Mouse (Mus musculus): Measurements from ENCODE around the gene Lmcd1.

Gene Lmcd1

DNA sequence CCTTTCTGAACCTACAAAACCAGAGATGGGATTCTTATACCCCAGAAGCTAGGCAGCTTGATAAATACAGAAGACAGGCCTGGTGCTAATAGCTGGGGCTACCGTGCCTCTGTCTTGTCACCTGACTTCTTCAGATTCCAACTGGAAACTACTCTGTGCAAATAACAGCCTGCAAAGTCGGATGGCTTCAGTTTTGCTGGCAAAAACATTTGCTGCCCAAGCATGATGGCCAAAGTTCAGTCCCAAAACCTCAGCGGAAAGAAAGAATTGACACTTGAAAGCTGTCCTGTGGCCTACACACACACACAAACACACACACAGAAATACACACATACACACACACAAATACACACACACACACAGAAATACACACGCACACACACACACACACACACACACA, 65.5 kb downstream of the Lmcd1 start:
- Histone ChIP-seq H3K4me3 (replicated peaks; ENCODE audit: low read length) (no peak overlapping the region), H3K36me3 (ENCODE audit: insufficient read depth, low read length) (no peaks in the 10 kb centered on the region), H3K4me1 (replicated peaks; ENCODE audit: low read depth, low read length) (no peaks in the 10 kb centered on the region), H3K27me3 (ENCODE audit: insufficient read depth, low read length) (no peaks in the 10 kb centered on the region), H3K9me3 (ENCODE audit: low read length) (no peaks in the 10 kb centered on the region)
- TF ChIP-seq NANOG (IDR thresholded peaks at IDR 0.05; ENCODE audit: borderline replicate concordance, low read length) (no peak), POU5F1 (IDR thresholded peaks at IDR 0.05; ENCODE audit: borderline replicate concordance, low read length) (no peak), CTCF (conservative IDR thresholded peaks at IDR 0.05; ENCODE audit: low read length) (no peak)

DNA sequence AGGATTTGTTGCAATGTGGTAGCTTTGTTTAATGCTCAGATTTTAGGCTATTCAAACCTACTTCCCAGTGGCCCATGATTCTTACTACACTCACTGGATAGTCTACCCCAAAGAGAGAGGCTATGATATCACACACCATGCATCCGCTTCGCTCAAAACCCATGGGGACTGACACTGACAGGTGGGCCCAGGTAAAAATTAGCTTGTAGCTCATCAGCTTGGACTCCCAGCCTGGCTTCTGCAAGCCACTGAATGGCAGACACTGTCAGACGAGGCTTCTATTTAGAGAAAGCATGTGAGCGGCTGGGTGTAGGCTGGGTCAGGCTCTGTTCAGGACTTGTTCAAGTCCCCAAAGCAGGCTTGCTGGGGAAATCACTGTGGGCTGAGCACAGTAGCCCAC, 76.9 kb downstream of the Lmcd1 start:
- TF ChIP-seq CTCF (conservative IDR thresholded peaks at IDR 0.05; ENCODE audit: low read length) (no peak), POU5F1 (IDR thresholded peaks at IDR 0.05; ENCODE audit: borderline replicate concordance, low read length) (no peak), NANOG (IDR thresholded peaks at IDR 0.05; ENCODE audit: borderline replicate concordance, low read length) (no peak)
- H3K4me3 ChIP-seq (replicated peaks; ENCODE audit: low read length), result no peak overlapping the region
- H3K27me3 ChIP-seq (ENCODE audit: insufficient read depth, low read length), result no peaks in the 10 kb centered on the region; the same call in 1 of the 2 replicates
- no peaks in the 10 kb centered on the region for H3K9me3 ChIP-seq (ENCODE audit: low read length)
- H3K4me1 ChIP-seq (replicated peaks; ENCODE audit: low read depth, low read length), result no peaks in the 10 kb centered on the region
- no peaks in the 10 kb centered on the region for H3K36me3 ChIP-seq (ENCODE audit: insufficient read depth, low read length)

DNA sequence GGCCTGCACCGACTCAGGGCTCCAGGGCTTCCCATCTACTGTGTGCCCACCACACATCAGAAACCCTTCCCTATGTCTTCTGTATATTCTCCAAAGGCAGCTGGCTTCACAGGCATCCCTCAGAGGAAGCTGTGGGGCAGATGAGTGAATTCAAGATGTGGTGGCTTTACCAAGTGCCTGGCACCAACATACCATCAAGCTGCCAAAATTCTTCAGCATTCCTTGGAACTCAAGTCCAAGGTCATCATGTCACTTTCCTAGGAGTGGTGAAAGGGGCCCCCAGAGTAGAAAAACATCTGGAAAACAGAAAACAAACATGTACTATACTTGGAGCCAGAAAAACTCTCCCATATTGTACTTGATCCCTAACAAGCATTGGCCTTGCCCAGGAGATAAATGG, 85.8 kb downstream of the Lmcd1 start:
- Histone ChIP-seq H3K4me1 (replicated peaks; ENCODE audit: low read depth, low read length) (peaks cover 2% of the 10 kb centered on the region; the same call in 1 of the 2 replicates), H3K4me3 (replicated peaks; ENCODE audit: low read length) (no peak overlapping the region), H3K9me3 (ENCODE audit: low read length) (no peaks in the 10 kb centered on the region), H3K27me3 (ENCODE audit: insufficient read depth, low read length) (peaks cover 8% of the 10 kb centered on the region), H3K36me3 (ENCODE audit: insufficient read depth, low read length) (no peaks in the 10 kb centered on the region)
- TF ChIP-seq CTCF (conservative IDR thresholded peaks at IDR 0.05; ENCODE audit: low read length), result no peak
- no peak for TF ChIP-seq POU5F1 (IDR thresholded peaks at IDR 0.05; ENCODE audit: borderline replicate concordance, low read length)
- no peak for TF ChIP-seq NANOG (IDR thresholded peaks at IDR 0.05; ENCODE audit: borderline replicate concordance, low read length)

DNA sequence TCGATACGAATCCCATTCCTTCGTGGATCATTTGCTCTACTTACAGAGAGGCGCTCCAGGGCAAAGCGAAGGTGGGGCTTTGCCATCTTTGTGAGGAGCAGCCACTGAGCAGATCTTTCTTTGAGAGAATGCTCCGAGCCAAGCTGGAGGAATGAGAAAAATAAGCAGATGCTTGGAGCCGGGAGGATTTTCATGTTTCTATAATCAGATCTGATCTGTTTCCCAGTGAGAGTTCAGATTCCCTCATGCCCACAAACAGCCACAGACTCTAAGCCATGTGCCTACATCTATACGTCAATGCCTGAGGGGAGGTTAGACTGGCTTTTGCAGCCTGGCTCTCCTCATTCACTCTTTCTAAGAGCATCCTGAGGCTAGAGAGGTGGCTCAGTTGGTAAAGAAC, 87.1 kb downstream of the Lmcd1 start:
- Histone ChIP-seq H3K4me3 (replicated peaks; ENCODE audit: low read length) (no peak overlapping the region), H3K36me3 (ENCODE audit: insufficient read depth, low read length) (no peaks in the 10 kb centered on the region), H3K9me3 (ENCODE audit: low read length) (no peaks in the 10 kb centered on the region), H3K4me1 (replicated peaks; ENCODE audit: low read depth, low read length) (peaks cover 11% of the 10 kb centered on the region; the same call in 1 of the 2 replicates), H3K27me3 (ENCODE audit: insufficient read depth, low read length) (peaks cover 8% of the 10 kb centered on the region)
- TF ChIP-seq POU5F1 (IDR thresholded peaks at IDR 0.05; ENCODE audit: borderline replicate concordance, low read length), result no peak
- TF ChIP-seq NANOG (IDR thresholded peaks at IDR 0.05; ENCODE audit: borderline replicate concordance, low read length), result no peak
- no peak for TF ChIP-seq CTCF (conservative IDR thresholded peaks at IDR 0.05; ENCODE audit: low read length)

DNA sequence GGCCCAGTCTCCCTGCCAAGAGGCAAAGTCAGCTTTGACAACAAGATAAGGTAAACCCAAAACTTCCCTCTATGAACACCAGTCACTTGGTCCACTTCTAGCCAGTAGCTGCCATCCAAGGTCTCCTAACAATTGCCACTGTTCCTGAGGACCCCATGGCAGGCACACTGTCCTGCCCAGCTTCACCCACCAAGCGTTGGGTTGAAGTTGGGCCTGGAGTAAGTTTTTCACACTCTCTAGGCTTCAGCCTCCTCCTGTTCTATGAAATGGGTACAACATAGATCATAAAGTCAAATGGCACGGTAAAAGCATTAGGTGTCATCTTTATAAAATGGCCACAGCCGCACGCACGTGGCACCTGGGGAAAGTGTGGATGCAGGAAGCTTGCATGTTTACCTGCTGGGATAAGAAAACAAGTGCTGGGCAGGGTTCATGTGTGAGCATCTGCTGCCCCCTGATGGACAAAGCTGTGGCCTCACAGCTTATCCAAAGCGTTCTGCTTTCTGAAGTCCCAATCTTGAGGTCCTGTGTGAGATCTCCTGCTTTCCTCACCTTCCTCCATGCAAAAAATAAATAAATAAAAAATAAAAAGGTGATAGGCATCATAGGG, 88.9 kb downstream of the Lmcd1 start:
- Histone ChIP-seq H3K4me3 (replicated peaks; ENCODE audit: low read length) (no peak overlapping the region), H3K27me3 (ENCODE audit: insufficient read depth, low read length) (peaks cover 8% of the 10 kb centered on the region), H3K4me1 (replicated peaks; ENCODE audit: low read depth, low read length) (peaks cover 12% of the 10 kb centered on the region; the same call in 1 of the 2 replicates), H3K36me3 (ENCODE audit: insufficient read depth, low read length) (no peaks in the 10 kb centered on the region), H3K9me3 (ENCODE audit: low read length) (no peaks in the 10 kb centered on the region)
- TF ChIP-seq CTCF (conservative IDR thresholded peaks at IDR 0.05; ENCODE audit: low read length) (peak; percentile 48), NANOG (IDR thresholded peaks at IDR 0.05; ENCODE audit: borderline replicate concordance, low read length) (no peak), POU5F1 (IDR thresholded peaks at IDR 0.05; ENCODE audit: borderline replicate concordance, low read length) (no peak)

DNA sequence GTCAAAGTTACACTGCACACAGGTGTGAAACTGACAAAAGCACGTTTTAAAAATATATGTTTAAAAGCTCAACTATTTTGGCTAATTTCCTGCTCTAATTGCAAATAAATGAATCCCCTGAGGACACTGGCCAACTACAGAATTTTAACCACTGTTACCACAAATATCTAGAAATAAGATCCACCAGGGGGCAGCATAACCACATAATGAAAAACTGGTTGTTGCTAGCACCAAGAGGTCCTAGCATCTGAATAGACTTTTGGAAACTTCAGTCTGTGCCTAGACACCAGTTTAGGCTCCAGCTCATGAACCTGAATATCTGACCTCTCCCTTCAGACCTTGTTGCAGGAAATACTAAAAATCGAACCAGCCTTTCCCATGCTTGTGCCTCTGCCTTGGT, 91.0 kb downstream of the Lmcd1 start:
- no peaks in the 10 kb centered on the region for H3K36me3 ChIP-seq (ENCODE audit: insufficient read depth, low read length)
- peak; percentile 48 for TF ChIP-seq CTCF (conservative IDR thresholded peaks at IDR 0.05; ENCODE audit: low read length)
- no peak for TF ChIP-seq POU5F1 (IDR thresholded peaks at IDR 0.05; ENCODE audit: borderline replicate concordance, low read length)
- H3K27me3 ChIP-seq (ENCODE audit: insufficient read depth, low read length), result peaks cover 8% of the 10 kb centered on the region
- peaks cover 12% of the 10 kb centered on the region; the same call in 1 of the 2 replicates for H3K4me1 ChIP-seq (replicated peaks; ENCODE audit: low read depth, low read length)
- peak overlapping the region; percentile 60 for H3K4me3 ChIP-seq (replicated peaks; ENCODE audit: low read length)
- H3K9me3 ChIP-seq (ENCODE audit: low read length), result no peaks in the 10 kb centered on the region

DNA sequence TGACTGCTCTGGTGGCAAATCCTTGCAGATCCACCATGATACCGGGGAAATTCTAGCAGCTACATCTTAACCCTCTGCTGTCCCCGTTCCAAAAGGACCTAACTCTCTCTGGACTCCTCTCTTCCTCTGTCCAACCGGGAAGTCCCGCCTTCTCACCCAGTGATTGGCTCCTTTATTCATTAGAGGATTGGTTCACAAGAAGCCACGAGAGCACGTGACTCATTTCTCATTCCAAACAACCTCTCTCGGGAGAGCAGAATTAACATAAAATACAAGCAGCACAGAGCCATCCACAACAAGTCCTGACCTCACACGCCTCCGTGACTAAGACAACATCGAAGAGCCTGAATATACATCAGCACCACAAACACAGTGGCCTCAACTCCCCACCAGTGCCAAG, 91.7 kb downstream of the Lmcd1 start:
- peaks cover 4% of the 10 kb centered on the region for H3K27me3 ChIP-seq (ENCODE audit: insufficient read depth, low read length)
- peak overlapping the region; percentile 60 for H3K4me3 ChIP-seq (replicated peaks; ENCODE audit: low read length)
- peaks cover 12% of the 10 kb centered on the region; the same call in 1 of the 2 replicates for H3K4me1 ChIP-seq (replicated peaks; ENCODE audit: low read depth, low read length)
- TF ChIP-seq CTCF (conservative IDR thresholded peaks at IDR 0.05; ENCODE audit: low read length), result no peak
- TF ChIP-seq POU5F1 (IDR thresholded peaks at IDR 0.05; ENCODE audit: borderline replicate concordance, low read length), result no peak
- TF ChIP-seq NANOG (IDR thresholded peaks at IDR 0.05; ENCODE audit: borderline replicate concordance, low read length), result no peak
- H3K9me3 ChIP-seq (ENCODE audit: low read length), result no peaks in the 10 kb centered on the region
- H3K36me3 ChIP-seq (ENCODE audit: insufficient read depth, low read length), result no peaks in the 10 kb centered on the region

DNA sequence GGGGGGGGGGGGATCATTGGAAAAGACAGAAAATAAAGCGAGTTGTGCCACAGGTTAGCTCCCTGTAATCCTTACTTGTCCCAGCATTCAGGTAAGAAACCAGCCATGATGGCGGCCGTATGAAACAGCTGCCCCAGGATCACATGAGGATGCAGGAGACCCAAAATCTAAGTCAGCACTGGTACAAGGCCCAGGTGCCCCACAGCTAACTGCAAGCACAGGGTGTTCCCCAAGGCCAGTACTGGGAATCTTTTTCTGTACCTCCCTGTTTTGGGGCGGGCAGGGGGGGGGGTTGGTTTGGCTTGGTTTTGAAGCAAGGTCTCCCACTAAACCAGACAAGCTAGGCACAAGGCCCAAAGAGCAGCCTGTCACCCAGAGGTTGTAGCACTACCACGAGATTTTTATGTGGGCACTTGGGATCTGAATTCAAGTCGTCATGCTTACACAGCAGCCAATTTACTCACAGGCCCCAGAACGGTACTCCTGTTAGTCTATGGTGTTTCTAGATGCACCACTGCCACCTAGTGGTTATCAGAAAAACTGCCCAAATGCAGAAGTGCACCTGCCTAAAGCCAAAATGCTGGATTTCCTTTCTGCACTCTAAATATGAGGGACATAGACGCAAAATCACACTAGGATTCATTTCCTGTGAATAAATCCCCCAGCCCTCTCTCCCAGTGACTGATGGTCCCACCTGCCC, 100.5 kb downstream of the Lmcd1 start:
- Histone ChIP-seq H3K4me3 (replicated peaks; ENCODE audit: low read length) (no peak overlapping the region), H3K36me3 (ENCODE audit: insufficient read depth, low read length) (no peaks in the 10 kb centered on the region), H3K4me1 (replicated peaks; ENCODE audit: low read depth, low read length) (peaks cover 19% of the 10 kb centered on the region), H3K27me3 (ENCODE audit: insufficient read depth, low read length) (peaks cover 8% of the 10 kb centered on the region), H3K9me3 (ENCODE audit: low read length) (no peaks in the 10 kb centered on the region)
- TF ChIP-seq NANOG (IDR thresholded peaks at IDR 0.05; ENCODE audit: borderline replicate concordance, low read length), result no peak
- peak; percentile 84 for TF ChIP-seq CTCF (conservative IDR thresholded peaks at IDR 0.05; ENCODE audit: low read length)
- no peak for TF ChIP-seq POU5F1 (IDR thresholded peaks at IDR 0.05; ENCODE audit: borderline replicate concordance, low read length)

Data from E14TG2a.4 (cell line).